In genomic region chr1:179668013-179668805, GRCm38 (mm10) we compare ENCODE assay signal across 8 mouse cellular contexts. TPM values are rescaled to one million over a fixed set of nuclear protein-coding genes. Genes with fewer than 3 reads are reported as not detected.
DNase-seq lines count a peak whose midpoint lies in the region; ATAC-seq and TF ChIP-seq lines count a peak whose summit lies in the region.

Gene Sccpdh (plus strand): TSS chr1:179668210.

- peak; percentile 95 for DNase-seq in adrenal gland, postnatal 10 days
- peak; percentile 90 for DNase-seq in embryonic facial prominence, embryonic 10.5 days (ENCODE audit: low spot score)
- peak; percentile 80 to 85 for DNase-seq in left cerebral cortex, postnatal 36 days (ENCODE audit: low spot score in 2 of 2)
- DNase-seq in midbrain, embryonic 10.5 days (ENCODE audit: low spot score) = peak; percentile 87
- DNase-seq in right cerebral cortex, postnatal 36 days (ENCODE audit: low spot score in 2 of 2) = peak; percentile 63 to 71
- DNase-seq in yolk sac, embryonic 10.5 days (ENCODE audit: low spot score) = peak; percentile 86

- intact Hi-C loops in left cerebral cortex, postnatal 36 days (cut with DNase I) = no loop called here

- TF ChIP-seq CTCF in intestine, postnatal 0 days (IDR thresholded peaks at IDR 0.05; ENCODE audit: low read depth) = no peak; the same call in 1 of the 2 replicates

- H3K27ac ChIP-seq in embryonic facial prominence, embryonic 10.5 days (replicated peaks) = peak within 1 kb of the TSS; percentile 92
- H3K27ac ChIP-seq in intestine, postnatal 0 days (ENCODE audit: low read depth, low read length) = peak within 1 kb of the TSS; percentile 88
- H3K27ac ChIP-seq in midbrain, embryonic 10.5 days (replicated peaks) = peak within 1 kb of the TSS; percentile 93

- peak; percentile 96 for ATAC-seq in granulocyte monocyte progenitor cell, adult 5-6 weeks (replicated peaks; ENCODE audit: poor library complexity, severe bottlenecking)
- ATAC-seq in intestine, postnatal 0 days = peak; percentile 85

- H3K27me3 ChIP-seq in embryonic facial prominence, embryonic 10.5 days (replicated peaks; ENCODE audit: low read depth, poor library complexity, severe bottlenecking) = no peaks in the 10 kb centered on the region
- no peaks in the 10 kb centered on the region for H3K27me3 ChIP-seq in intestine, postnatal 0 days (replicated peaks; ENCODE audit: control insufficient read depth, insufficient read depth, low read length)
- H3K27me3 ChIP-seq in midbrain, embryonic 10.5 days (ENCODE audit: low read depth, poor library complexity, severe bottlenecking) = no peaks in the 10 kb centered on the region

- H3K9ac ChIP-seq in intestine, postnatal 0 days (ENCODE audit: low read depth, low read length) = peak within 1 kb of the TSS; percentile 74

- H3K36me3 ChIP-seq in embryonic facial prominence, embryonic 10.5 days (replicated peaks) = peaks cover 23% of the 10 kb centered on the region
- peaks cover 9% of the 10 kb centered on the region; the same call in 1 of the 2 replicates for H3K36me3 ChIP-seq in intestine, postnatal 0 days (ENCODE audit: control insufficient read depth, insufficient read depth)
- H3K36me3 ChIP-seq in midbrain, embryonic 10.5 days = peaks cover 21% of the 10 kb centered on the region

- H3K4me1 ChIP-seq in embryonic facial prominence, embryonic 10.5 days = peaks cover 20% of the 10 kb centered on the region
- no peaks in the 10 kb centered on the region for H3K4me1 ChIP-seq in intestine, postnatal 0 days (replicated peaks; ENCODE audit: control insufficient read depth, insufficient read depth, low read length)
- peaks cover 42% of the 10 kb centered on the region for H3K4me1 ChIP-seq in midbrain, embryonic 10.5 days

- H3K4me2 ChIP-seq in intestine, postnatal 0 days (replicated peaks; ENCODE audit: low read depth) = peak within 1 kb of the TSS; percentile 88

- H3K9me3 ChIP-seq in embryonic facial prominence, embryonic 10.5 days = no peaks in the 10 kb centered on the region
- H3K9me3 ChIP-seq in intestine, postnatal 0 days (ENCODE audit: control insufficient read depth) = no peaks in the 10 kb centered on the region
- no peaks in the 10 kb centered on the region for H3K9me3 ChIP-seq in midbrain, embryonic 10.5 days (replicated peaks)

- WGBS in embryonic facial prominence, embryonic 10.5 days = under 1% methylated on average over 84 of the region's 84 CpGs
- under 1% methylated on average over 74 of the region's 84 CpGs for WGBS in intestine, postnatal 0 days
- under 1% methylated on average over 84 of the region's 84 CpGs for WGBS in midbrain, embryonic 10.5 days

- peak within 1 kb of the TSS; percentile 88 for H3K4me3 ChIP-seq in embryonic facial prominence, embryonic 10.5 days
- H3K4me3 ChIP-seq in intestine, postnatal 0 days (ENCODE audit: low read depth, low read length) = peak within 1 kb of the TSS; percentile 68
- H3K4me3 ChIP-seq in midbrain, embryonic 10.5 days = peak within 1 kb of the TSS; percentile 91

RNA-seq across cellular contexts. Expression of gene Sccpdh, which starts in this region (rescaled TPM):
- total RNA-seq in adrenal gland, postnatal 10 days (2021) = 10 to 100 TPM; 29.9 to 36.9 TPM
- polyA plus RNA-seq in embryonic facial prominence, embryonic 10.5 days (2016; fragmentation: Nextera tagmentation; extraction: Ambion mirVana) = 68.4 and 78.8 TPM in 2 replicates
- total RNA-seq in granulocyte monocyte progenitor cell, adult 5-6 weeks (2014; fragmentation: Nextera tagmentation) = 14.8 and 20.4 TPM in 2 replicates
- total RNA-seq in granulocyte monocyte progenitor cell, adult 5-6 weeks (2017) = 49.9 and 60.4 TPM in 2 replicates
- 111 and 113 TPM in 2 replicates for polyA plus RNA-seq in intestine, postnatal 0 days (2015; fragmentation: Nextera tagmentation; extraction: Ambion mirVana)
- 10 to 100 TPM; 54.5 to 63.2 TPM for total RNA-seq in left cerebral cortex, postnatal 36 days (2021)
- 78.0 and 81.5 TPM in 2 replicates for polyA plus RNA-seq in midbrain, embryonic 10.5 days (2016; fragmentation: Nextera tagmentation; extraction: Ambion mirVana)

Comparison
In these comparisons a context has a peak if more than half of its experiments do, and no peak if none do; other contexts are left out.
1. Peak in every context shown above with its lines: DNase-seq, ATAC-seq, H3K4me3 ChIP-seq and H3K27ac ChIP-seq.